Mouse (Mus musculus): Measurements from ENCODE around the gene Srsf5.
A peak's percentile ranks its signal among the peaks of the same experiment; 100 is the strongest.
"Not testable (repeated sequence)": the region's sequence is repeated elsewhere in the genome, so short reads cannot be mapped to it uniquely, and the experiment has no call there.

The Srsf5 gene

GRCm38 (mm10) chr12:80948202-80948601, 2.9 kb downstream of the Srsf5 start:
- DNase-seq (ENCODE audit: low spot score in 2 of 2) = no peak

- DNase-seq (ENCODE audit: low spot score in 2 of 2) = not testable (repeated sequence)
These were observed 4.3 kb downstream of the Srsf5 start for GRCm38 (mm10) chr12:80949603-80950002.

- no peak for DNase-seq (ENCODE audit: low spot score in 2 of 2)
These were observed 6.4 kb downstream of the Srsf5 start for GRCm38 (mm10) chr12:80951640-80952219.

- no peak for DNase-seq (ENCODE audit: low spot score in 2 of 2)
These were observed 7.2 kb downstream of the Srsf5 start for GRCm38 (mm10) chr12:80952526-80952925.

- DNase-seq (ENCODE audit: low spot score in 2 of 2) = no peak
These were observed 10.7 kb downstream of the Srsf5 start for GRCm38 (mm10) chr12:80956039-80956438.

- DNase-seq (ENCODE audit: low spot score in 2 of 2) = no peak
These were observed 12.7 kb downstream of the Srsf5 start for GRCm38 (mm10) chr12:80957961-80958360.

GRCm38 (mm10) chr12:80962566-80962965, 17.3 kb downstream of the Srsf5 start:
- no peak for DNase-seq (ENCODE audit: low spot score in 2 of 2)

GRCm38 (mm10) chr12:80966059-80966838, 20.9 kb downstream of the Srsf5 start:
- no peak for DNase-seq (ENCODE audit: low spot score in 2 of 2)

GRCm38 (mm10) chr12:80967918-80968317, 22.6 kb downstream of the Srsf5 start:
- no peak for DNase-seq (ENCODE audit: low spot score in 2 of 2)

- DNase-seq (ENCODE audit: low spot score in 2 of 2) = no peak
These were observed 23.3 kb downstream of the Srsf5 start, which contains the start of gene Slc10a1 for GRCm38 (mm10) chr12:80968605-80969004. Gene Slc10a1 (minus strand): TSS chr12:80968705.

GRCm38 (mm10) chr12:80970181-80970705, 24.9 kb downstream of the Srsf5 start:
- DNase-seq (ENCODE audit: low spot score in 2 of 2) = no peak

- no peak for DNase-seq (ENCODE audit: low spot score in 2 of 2)
These were observed 26.5 kb downstream of the Srsf5 start for GRCm38 (mm10) chr12:80971756-80972155.

GRCm38 (mm10) chr12:80975939-80976671, 30.8 kb downstream of the Srsf5 start:
- DNase-seq (ENCODE audit: low spot score in 2 of 2) = no peak

GRCm38 (mm10) chr12:80982326-80982725, 37.0 kb downstream of the Srsf5 start:
- DNase-seq (ENCODE audit: low spot score in 2 of 2) = peak; percentile 52 to 58

- DNase-seq (ENCODE audit: low spot score in 2 of 2) = no peak
These were observed 38.4 kb downstream of the Srsf5 start for GRCm38 (mm10) chr12:80983695-80984094.

- no peak for DNase-seq (ENCODE audit: low spot score in 2 of 2)
These were observed 41.3 kb downstream of the Srsf5 start for GRCm38 (mm10) chr12:80986628-80987027.

GRCm38 (mm10) chr12:80988286-80988685, 43.0 kb downstream of the Srsf5 start:
- no peak for DNase-seq (ENCODE audit: low spot score in 2 of 2)

- no peak for DNase-seq (ENCODE audit: low spot score in 2 of 2)
These were observed 45.7 kb downstream of the Srsf5 start for GRCm38 (mm10) chr12:80990901-80991445.

GRCm38 (mm10) chr12:80991806-80992205, 46.5 kb downstream of the Srsf5 start:
- DNase-seq (ENCODE audit: low spot score in 2 of 2) = no peak

GRCm38 (mm10) chr12:80992540-80993122, 47.3 kb downstream of the Srsf5 start:
- no peak for DNase-seq (ENCODE audit: low spot score in 2 of 2)

GRCm38 (mm10) chr12:80993773-80994172, 48.5 kb downstream of the Srsf5 start:
- DNase-seq (ENCODE audit: low spot score in 2 of 2) = no peak

GRCm38 (mm10) chr12:80995326-80995725, 50.0 kb downstream of the Srsf5 start:
- DNase-seq (ENCODE audit: low spot score in 2 of 2) = no peak

Measured in urinary bladder, postnatal 36 days (tissue).